Mouse (Mus musculus): ENCODE results near the gene Wnt10b. TPM values are rescaled to one million over a fixed set of nuclear protein-coding genes. Genes with fewer than 3 reads are reported as not detected.

Wnt10b gene
- polyA plus RNA-seq (2014; fragmentation: Nextera tagmentation; extraction: Ambion mirVana): not detected in 2 replicates

GRCm38 (mm10) chr15:98777762-98778161 lies at the start of gene Wnt10b:
Gene Wnt10b (minus strand): TSS chr15:98778150.
- peaks cover 19% of the 10 kb centered on the region for H3K4me1 ChIP-seq (ENCODE audit: control insufficient read depth, insufficient read depth, low read length)
- no peak for ATAC-seq (replicated peaks; ENCODE audit: insufficient number of reproducible peaks, low FRiP score, low TSS enrichment)
- no peak within 1 kb of the TSS for H3K27ac ChIP-seq (ENCODE audit: low read depth, low read length)
- no peak within 1 kb of the TSS for H3K9ac ChIP-seq (ENCODE audit: low read depth, low read length)
- H3K27me3 ChIP-seq (ENCODE audit: control insufficient read depth, insufficient read depth, low read length): peaks cover 97% of the 10 kb centered on the region
- H3K4me2 ChIP-seq: peak within 1 kb of the TSS; percentile 53
- WGBS (ENCODE audit: insufficient replicate concordance): under 1% methylated on average over 30 of the region's 33 CpGs
- no peaks in the 10 kb centered on the region for H3K36me3 ChIP-seq (ENCODE audit: control insufficient read depth, insufficient read depth, low read length)
- no peaks in the 10 kb centered on the region for H3K9me3 ChIP-seq (replicated peaks; ENCODE audit: control insufficient read depth, low read length)
- peak within 1 kb of the TSS; percentile 31 for H3K4me3 ChIP-seq (ENCODE audit: low read depth, low read length)

- no peak for ATAC-seq (replicated peaks; ENCODE audit: insufficient number of reproducible peaks, low FRiP score, low TSS enrichment)
- Histone ChIP-seq H3K4me3 (ENCODE audit: low read depth, low read length) (no peak overlapping the region), H3K9ac (ENCODE audit: low read depth, low read length) (no peak overlapping the region)
These were observed 49.7 kb upstream of the Wnt10b start for GRCm38 (mm10) chr15:98827611-98828011.

GRCm38 (mm10) chr15:98823434-98823833 lies 45.5 kb upstream of the Wnt10b start:
- Histone ChIP-seq H3K4me1 (ENCODE audit: control insufficient read depth, insufficient read depth, low read length) (peaks cover 21% of the 10 kb centered on the region), H3K9ac (ENCODE audit: low read depth, low read length) (no peak overlapping the region), H3K36me3 (ENCODE audit: control insufficient read depth, insufficient read depth, low read length) (peaks cover 13% of the 10 kb centered on the region), H3K9me3 (replicated peaks; ENCODE audit: control insufficient read depth, low read length) (no peaks in the 10 kb centered on the region), H3K4me3 (ENCODE audit: low read depth, low read length) (no peak overlapping the region), H3K27ac (ENCODE audit: low read depth, low read length) (no peak overlapping the region), H3K4me2 (no peak overlapping the region), H3K27me3 (ENCODE audit: control insufficient read depth, insufficient read depth, low read length) (no peaks in the 10 kb centered on the region)
- ATAC-seq (replicated peaks; ENCODE audit: insufficient number of reproducible peaks, low FRiP score, low TSS enrichment): no peak
- 56% methylated on average over 3 of the region's 3 CpGs for WGBS (ENCODE audit: insufficient replicate concordance)

More at GRCm38 (mm10) chr15:98827611-98828011, 49.7 kb upstream of the Wnt10b start:
- H3K27me3 ChIP-seq (ENCODE audit: control insufficient read depth, insufficient read depth, low read length): no peaks in the 10 kb centered on the region
- no peaks in the 10 kb centered on the region for H3K9me3 ChIP-seq (replicated peaks; ENCODE audit: control insufficient read depth, low read length)
- H3K27ac ChIP-seq (ENCODE audit: low read depth, low read length): 0 out of 2 replicates have a peak overlapping the region, but pooled peaks have one; percentile 7
- H3K4me1 ChIP-seq (ENCODE audit: control insufficient read depth, insufficient read depth, low read length): peaks cover 26% of the 10 kb centered on the region
- WGBS (ENCODE audit: insufficient replicate concordance): 62% methylated on average over 7 of the region's 7 CpGs
- H3K36me3 ChIP-seq (ENCODE audit: control insufficient read depth, insufficient read depth, low read length): peaks cover 13% of the 10 kb centered on the region; the same call in 1 of the 2 replicates
- no peak overlapping the region; the same call in 1 of the 2 replicates for H3K4me2 ChIP-seq

GRCm38 (mm10) chr15:98822147-98822546 lies 44.2 kb upstream of the Wnt10b start:
- no peak overlapping the region for H3K9ac ChIP-seq (ENCODE audit: low read depth, low read length)
- ATAC-seq (replicated peaks; ENCODE audit: insufficient number of reproducible peaks, low FRiP score, low TSS enrichment): no peak
- 93% methylated on average over 5 of the region's 5 CpGs for WGBS (ENCODE audit: insufficient replicate concordance)
- no peak overlapping the region for H3K4me2 ChIP-seq
- no peaks in the 10 kb centered on the region for H3K27me3 ChIP-seq (ENCODE audit: control insufficient read depth, insufficient read depth, low read length)
- no peaks in the 10 kb centered on the region for H3K9me3 ChIP-seq (replicated peaks; ENCODE audit: control insufficient read depth, low read length)
- H3K27ac ChIP-seq (ENCODE audit: low read depth, low read length): no peak overlapping the region
- no peak overlapping the region for H3K4me3 ChIP-seq (ENCODE audit: low read depth, low read length)
- H3K36me3 ChIP-seq (ENCODE audit: control insufficient read depth, insufficient read depth, low read length): peaks cover 11% of the 10 kb centered on the region; the same call in 1 of the 2 replicates
- H3K4me1 ChIP-seq (ENCODE audit: control insufficient read depth, insufficient read depth, low read length): peaks cover 11% of the 10 kb centered on the region

- Histone ChIP-seq H3K36me3 (ENCODE audit: control insufficient read depth, insufficient read depth, low read length) (peaks cover 14% of the 10 kb centered on the region; the same call in 1 of the 2 replicates), H3K27ac (ENCODE audit: low read depth, low read length) (no peak overlapping the region)
These were observed 43.5 kb upstream of the Wnt10b start for GRCm38 (mm10) chr15:98821403-98821802.

GRCm38 (mm10) chr15:98820937-98821336 lies 43.0 kb upstream of the Wnt10b start:
- ATAC-seq (replicated peaks; ENCODE audit: insufficient number of reproducible peaks, low FRiP score, low TSS enrichment): no peak
- Histone ChIP-seq H3K4me1 (ENCODE audit: control insufficient read depth, insufficient read depth, low read length) (peaks cover 8% of the 10 kb centered on the region), H3K4me2 (no peak overlapping the region), H3K27ac (ENCODE audit: low read depth, low read length) (0 out of 2 replicates have a peak overlapping the region, but pooled peaks have one; percentile 3), H3K9ac (ENCODE audit: low read depth, low read length) (no peak overlapping the region), H3K27me3 (ENCODE audit: control insufficient read depth, insufficient read depth, low read length) (no peaks in the 10 kb centered on the region), H3K36me3 (ENCODE audit: control insufficient read depth, insufficient read depth, low read length) (peaks cover 14% of the 10 kb centered on the region; the same call in 1 of the 2 replicates), H3K9me3 (replicated peaks; ENCODE audit: control insufficient read depth, low read length) (no peaks in the 10 kb centered on the region), H3K4me3 (ENCODE audit: low read depth, low read length) (no peak overlapping the region)
- 74% methylated on average over 4 of the region's 4 CpGs for WGBS (ENCODE audit: insufficient replicate concordance)

More at GRCm38 (mm10) chr15:98821403-98821802, 43.5 kb upstream of the Wnt10b start:
- Histone ChIP-seq H3K9ac (ENCODE audit: low read depth, low read length) (no peak overlapping the region), H3K4me3 (ENCODE audit: low read depth, low read length) (no peak overlapping the region), H3K4me2 (no peak overlapping the region), H3K9me3 (replicated peaks; ENCODE audit: control insufficient read depth, low read length) (no peaks in the 10 kb centered on the region), H3K27me3 (ENCODE audit: control insufficient read depth, insufficient read depth, low read length) (no peaks in the 10 kb centered on the region), H3K4me1 (ENCODE audit: control insufficient read depth, insufficient read depth, low read length) (peaks cover 8% of the 10 kb centered on the region)
- no peak for ATAC-seq (replicated peaks; ENCODE audit: insufficient number of reproducible peaks, low FRiP score, low TSS enrichment)
- WGBS (ENCODE audit: insufficient replicate concordance): 34% methylated on average over 10 of the region's 10 CpGs

GRCm38 (mm10) chr15:98818171-98818570 lies 40.2 kb upstream of the Wnt10b start:
- 89% methylated on average over 7 of the region's 7 CpGs for WGBS (ENCODE audit: insufficient replicate concordance)
- Histone ChIP-seq H3K4me1 (ENCODE audit: control insufficient read depth, insufficient read depth, low read length) (peaks cover 8% of the 10 kb centered on the region), H3K4me2 (no peak overlapping the region), H3K9me3 (replicated peaks; ENCODE audit: control insufficient read depth, low read length) (no peaks in the 10 kb centered on the region), H3K9ac (ENCODE audit: low read depth, low read length) (no peak overlapping the region), H3K36me3 (ENCODE audit: control insufficient read depth, insufficient read depth, low read length) (peaks cover 19% of the 10 kb centered on the region), H3K27me3 (ENCODE audit: control insufficient read depth, insufficient read depth, low read length) (no peaks in the 10 kb centered on the region), H3K27ac (ENCODE audit: low read depth, low read length) (no peak overlapping the region), H3K4me3 (ENCODE audit: low read depth, low read length) (no peak overlapping the region)
- ATAC-seq (replicated peaks; ENCODE audit: insufficient number of reproducible peaks, low FRiP score, low TSS enrichment): no peak

GRCm38 (mm10) chr15:98812741-98813424 lies 34.9 kb upstream of the Wnt10b start:
- no peak overlapping the region for H3K4me2 ChIP-seq
- peaks cover 22% of the 10 kb centered on the region for H3K27me3 ChIP-seq (ENCODE audit: control insufficient read depth, insufficient read depth, low read length)
- H3K4me1 ChIP-seq (ENCODE audit: control insufficient read depth, insufficient read depth, low read length): peaks cover 16% of the 10 kb centered on the region
- no peak overlapping the region for H3K9ac ChIP-seq (ENCODE audit: low read depth, low read length)
- H3K9me3 ChIP-seq (replicated peaks; ENCODE audit: control insufficient read depth, low read length): no peaks in the 10 kb centered on the region
- no peak for ATAC-seq (replicated peaks; ENCODE audit: insufficient number of reproducible peaks, low FRiP score, low TSS enrichment)
- H3K36me3 ChIP-seq (ENCODE audit: control insufficient read depth, insufficient read depth, low read length): peaks cover 27% of the 10 kb centered on the region
- H3K27ac ChIP-seq (ENCODE audit: low read depth, low read length): no peak overlapping the region
- WGBS (ENCODE audit: insufficient replicate concordance): 81% methylated on average over 20 of the region's 20 CpGs
- H3K4me3 ChIP-seq (ENCODE audit: low read depth, low read length): no peak overlapping the region

All from heart, embryonic 11.5 days (tissue).